Mouse (Mus musculus) small intestine, adult 2 months (tissue): ENCODE data around the gene Npr3. TPM values are rescaled to one million over a fixed set of nuclear protein-coding genes. Genes with fewer than 3 reads are reported as not detected.
A peak's percentile ranks its signal among the peaks of the same experiment; 100 is the strongest.

Source experiments
- H3K27ac ChIP-seq: fragments of 200-500 bp; 2 replicates; pipeline ENCODE4 v1.5.1; 2012; ENCODE audit warnings: low read depth, low read length, control low read depth, inconsistent platforms; ENCODE audit not compliant: insufficient read depth
- H3K27me3 ChIP-seq: fragments of 200-500 bp; 2 replicates; pipeline ENCODE4 v1.6.1; 2012; ENCODE audit warnings: mild to moderate bottlenecking, moderate library complexity, low read length, inconsistent platforms; ENCODE audit not compliant: control insufficient read depth, insufficient read depth
- H3K36me3 ChIP-seq: fragments of 200-500 bp; 2 replicates; pipeline ENCODE4 v1.6.1; 2012; ENCODE audit warnings: mild to moderate bottlenecking, low read length, control low read depth, inconsistent platforms; ENCODE audit not compliant: control insufficient read depth, insufficient read depth
- H3K4me1 ChIP-seq: fragments of 200-500 bp; 2 replicates; pipeline ENCODE4 v1.6.1; 2012; ENCODE audit warnings: low read length, inconsistent platforms, mixed read lengths; ENCODE audit not compliant: control insufficient read depth, insufficient read depth, insufficient read length
- H3K4me3 ChIP-seq: fragments of 200-500 bp; 2 replicates; pipeline ENCODE4 v1.5.1; 2012; ENCODE audit warnings: low read depth, mild to moderate bottlenecking, control low read depth, inconsistent platforms, low read length, moderate library complexity
- CTCF ChIP-seq: fragments of 200-500 bp; IDR thresholded peaks from 2 replicates; pipeline ENCODE4 v1.5.1; 2012; ENCODE audit warnings: low read depth, mild to moderate bottlenecking, control low read depth, inconsistent platforms, low read length, moderate library complexity, mixed read lengths; ENCODE audit not compliant: insufficient replicate concordance, insufficient read length; ENCODE audit errors: extremely low read depth
- POLR2A ChIP-seq: fragments of 200-500 bp; IDR thresholded peaks from 2 replicates; pipeline ENCODE4 v1.6.1; 2012; ENCODE audit warnings: low read depth, mild to moderate bottlenecking, control low read depth, inconsistent platforms, low read length, moderate library complexity
- WGBS: fragments of 180-500 bp; shearing (Covaris S2); methylation state at CpG from one replicate; pipeline ENCODE4 v1.1.7; 2018; 5-methylcytosine and 5-hydroxymethylcytosine counted together
- polyA plus RNA-seq: library from polyadenylated mRNA; depleted of rRNA; stranded (reverse); fragments of >200 nt; gene quantifications from 2 replicates; pipeline ENCODE4 v1.2.3, GENCODE M21; 2012

Gene Npr3
- polyA plus RNA-seq, 1 experiment = 1.0 TPM

GRCm38 (mm10) chr15:11904043-11904847 is 2.8 kb downstream of the Npr3 start:
- no peaks in the 10 kb centered on the region; the same call in 1 of the 2 replicates for H3K4me1 ChIP-seq
- H3K27ac ChIP-seq = no peak overlapping the region
- 2% methylated on average over 48 of the region's 48 CpGs for WGBS
- no peak for TF ChIP-seq CTCF
- no peak for TF ChIP-seq POLR2A
- peaks cover 36% of the 10 kb centered on the region for H3K27me3 ChIP-seq
- H3K4me3 ChIP-seq = peak overlapping the region; percentile 57
- no peaks in the 10 kb centered on the region for H3K36me3 ChIP-seq

GRCm38 (mm10) chr15:11903196-11904042 is 3.7 kb downstream of the Npr3 start:
- peaks cover 33% of the 10 kb centered on the region for H3K27me3 ChIP-seq
- 18% methylated on average over 34 of the region's 34 CpGs for WGBS
- no peak for TF ChIP-seq POLR2A
- no peak for TF ChIP-seq CTCF
- H3K4me1 ChIP-seq = no peaks in the 10 kb centered on the region; the same call in 1 of the 2 replicates
- H3K36me3 ChIP-seq = no peaks in the 10 kb centered on the region
- no peak overlapping the region for H3K27ac ChIP-seq
- H3K4me3 ChIP-seq = peak overlapping the region; percentile 57

- Histone ChIP-seq H3K4me3 (no peak overlapping the region), H3K36me3 (no peaks in the 10 kb centered on the region), H3K4me1 (no peaks in the 10 kb centered on the region), H3K27me3 (no peaks in the 10 kb centered on the region), H3K27ac (no peak overlapping the region)
- 57% methylated on average over 8 of the region's 8 CpGs for WGBS
- no peak for TF ChIP-seq POLR2A
- no peak for TF ChIP-seq CTCF
Observed at GRCm38 (mm10) chr15:11897617-11898016, 9.5 kb downstream of the Npr3 start.

- H3K27me3 ChIP-seq = no peaks in the 10 kb centered on the region
Observed at GRCm38 (mm10) chr15:11897162-11897561, 9.9 kb downstream of the Npr3 start.

GRCm38 (mm10) chr15:11893969-11894368 is 13.1 kb downstream of the Npr3 start:
- WGBS = 22% methylated on average over 9 of the region's 9 CpGs
- no peak for TF ChIP-seq POLR2A
- Histone ChIP-seq H3K36me3 (no peaks in the 10 kb centered on the region), H3K27ac (no peak overlapping the region), H3K4me1 (no peaks in the 10 kb centered on the region), H3K4me3 (no peak overlapping the region), H3K27me3 (no peaks in the 10 kb centered on the region)

More at GRCm38 (mm10) chr15:11897162-11897561, 9.9 kb downstream of the Npr3 start:
- H3K4me1 ChIP-seq = no peaks in the 10 kb centered on the region
- no peak for TF ChIP-seq POLR2A
- TF ChIP-seq CTCF = no peak
- H3K27ac ChIP-seq = no peak overlapping the region
- no peak overlapping the region for H3K4me3 ChIP-seq
- H3K36me3 ChIP-seq = no peaks in the 10 kb centered on the region
- WGBS = 72% methylated on average over 5 of the region's 5 CpGs

GRCm38 (mm10) chr15:11891395-11891794 is 15.7 kb downstream of the Npr3 start:
- no peak overlapping the region for H3K4me3 ChIP-seq
- H3K27me3 ChIP-seq = no peaks in the 10 kb centered on the region
- no peaks in the 10 kb centered on the region for H3K36me3 ChIP-seq
- H3K27ac ChIP-seq = no peak overlapping the region
- WGBS = 64% methylated on average over 3 of the region's 3 CpGs
- TF ChIP-seq CTCF = no peak
- TF ChIP-seq POLR2A = no peak
- H3K4me1 ChIP-seq = no peaks in the 10 kb centered on the region
